ENCODE assay signal across 17 mouse cellular contexts in the genomic region with DNA sequence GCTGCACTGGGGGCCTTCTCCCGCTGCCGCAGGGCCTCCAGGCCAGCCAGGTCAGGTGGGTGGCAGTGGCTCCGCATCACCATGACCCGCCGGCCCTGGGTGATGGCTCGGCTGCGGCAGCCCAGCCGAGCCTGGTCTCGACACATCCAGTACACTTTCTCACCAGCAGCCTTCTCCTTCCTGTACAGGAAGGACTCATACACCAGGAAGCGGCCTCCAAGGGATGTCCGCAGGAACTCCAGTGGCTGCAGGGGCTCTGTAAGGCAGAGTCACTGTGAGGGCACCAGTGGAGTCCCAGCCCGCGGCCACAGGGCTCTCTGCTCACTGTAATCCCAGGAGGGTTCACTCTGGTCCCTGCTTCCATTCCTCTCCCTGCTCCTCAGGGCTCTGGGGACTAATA. TPM values are rescaled to one million over a fixed set of nuclear protein-coding genes. Genes with fewer than 3 reads are reported as not detected.
DNase-seq lines count a peak whose midpoint lies in the region; ATAC-seq and TF ChIP-seq lines count a peak whose summit lies in the region.
"Had no signal": no experiment of that assay in that cellular context is flagged by ENCODE, and none has a peak within 500 bp of the region (broad histone marks: within the 10 kb centered on the region; RNA-seq: fewer than 3 reads in every experiment).

No protein-coding gene starts in this region.

- H3K4me3 ChIP-seq in heart, embryonic 12.5 days: no peak overlapping the region
- no peak overlapping the region for H3K4me3 ChIP-seq in lung, postnatal 0 days (ENCODE audit: low read depth, low read length)
- no peak overlapping the region for H3K4me3 ChIP-seq in stomach, embryonic 14.5 days (ENCODE audit: low read depth, low read length)
- H3K4me3 ChIP-seq: embryonic facial prominence, embryonic 10.5 days; hindbrain, embryonic 12.5 days had no signal

- TF ChIP-seq EP300 in lung, postnatal 0 days (IDR thresholded peaks at IDR 0.05): no peak

- no peak overlapping the region for H3K4me2 ChIP-seq in heart, embryonic 12.5 days
- H3K4me2 ChIP-seq in lung, postnatal 0 days (replicated peaks; ENCODE audit: low read depth, low read length): no peak overlapping the region
- H3K4me2 ChIP-seq in stomach, embryonic 14.5 days (replicated peaks; ENCODE audit: low read depth, low read length): no peak overlapping the region
- H3K4me2 ChIP-seq: hindbrain, embryonic 12.5 days had no signal

- H3K27ac ChIP-seq in heart, embryonic 12.5 days (ENCODE audit: poor library complexity, severe bottlenecking): no peak overlapping the region
- peak overlapping the region; percentile 40 for H3K27ac ChIP-seq in lung, postnatal 0 days (ENCODE audit: low read length)
- H3K27ac ChIP-seq in stomach, embryonic 14.5 days (ENCODE audit: low read length): peak overlapping the region; percentile 39; the same call in 1 of the 2 replicates
- H3K27ac ChIP-seq: embryonic facial prominence, embryonic 10.5 days; hindbrain, embryonic 12.5 days had no signal

- H3K9me3 ChIP-seq in heart, embryonic 12.5 days (replicated peaks): no peaks in the 10 kb centered on the region
- H3K9me3 ChIP-seq in lung, postnatal 0 days (ENCODE audit: low read length): no peaks in the 10 kb centered on the region
- H3K9me3 ChIP-seq in stomach, embryonic 14.5 days (ENCODE audit: control insufficient read depth, low read depth, low read length): no peaks in the 10 kb centered on the region
- H3K9me3 ChIP-seq: hindbrain, embryonic 12.5 days had no signal

- ATAC-seq in heart, embryonic 12.5 days (ENCODE audit: insufficient number of reproducible peaks, low FRiP score): no peak
- ATAC-seq in lung, postnatal 0 days: peak; percentile 61
- ATAC-seq in stomach, embryonic 14.5 days (ENCODE audit: insufficient number of reproducible peaks, insufficient read depth, low FRiP score, low read depth): no peak
- ATAC-seq: intestine, postnatal 0 days had no signal

- H3K9ac ChIP-seq in heart, embryonic 12.5 days: no peak overlapping the region
- no peak overlapping the region for H3K9ac ChIP-seq in lung, postnatal 0 days (replicated peaks; ENCODE audit: low read depth)
- no peak overlapping the region for H3K9ac ChIP-seq in stomach, embryonic 14.5 days (replicated peaks; ENCODE audit: low read depth, low read length)
- H3K9ac ChIP-seq: hindbrain, embryonic 12.5 days had no signal

- 83% methylated on average over 13 of the region's 13 CpGs for WGBS in heart, embryonic 12.5 days
- WGBS in lung, postnatal 0 days: 85% methylated on average over 13 of the region's 13 CpGs
- WGBS in stomach, embryonic 14.5 days: 94% methylated on average over 13 of the region's 13 CpGs

- H3K36me3 ChIP-seq in heart, embryonic 12.5 days: peaks cover 93% of the 10 kb centered on the region
- H3K36me3 ChIP-seq in lung, postnatal 0 days (ENCODE audit: insufficient read depth, low read length): 0 out of 2 replicates have a peak, but pooled peaks cover 6% of the 10 kb centered on the region
- peaks cover 45% of the 10 kb centered on the region for H3K36me3 ChIP-seq in stomach, embryonic 14.5 days (ENCODE audit: control insufficient read depth, insufficient read depth, low read length)

- no peaks in the 10 kb centered on the region for H3K27me3 ChIP-seq in heart, embryonic 12.5 days (replicated peaks)
- no peaks in the 10 kb centered on the region for H3K27me3 ChIP-seq in lung, postnatal 0 days (replicated peaks; ENCODE audit: insufficient read depth, low read length)
- no peaks in the 10 kb centered on the region for H3K27me3 ChIP-seq in stomach, embryonic 14.5 days (ENCODE audit: control insufficient read depth, insufficient read depth, low read length)
- H3K27me3 ChIP-seq: hindbrain, embryonic 12.5 days had no signal

- peak; percentile 34 for DNase-seq in heart, adult 8-10 months (ENCODE audit: low spot score)
- peak; percentile 36 for DNase-seq in lung, postnatal 0 days (ENCODE audit: low spot score)
- DNase-seq in lung, adult 18-20 months: no peak
- DNase-seq in kidney, adult 9 months: peak; percentile 42
- DNase-seq in cerebellum, adult 9-10 months: no peak
- DNase-seq in thymus, postnatal 25 days: no peak
- DNase-seq: adrenal gland, postnatal 25 days; B cell, adult 2 months; cerebellum, postnatal 25 days; layer of hippocampus, postnatal 36 days; thymus, adult 18-20 months had no signal

- no peak for TF ChIP-seq CTCF in lung, postnatal 0 days (IDR thresholded peaks at IDR 0.05)

- no peaks in the 10 kb centered on the region for H3K4me1 ChIP-seq in heart, embryonic 12.5 days (replicated peaks)
- no peaks in the 10 kb centered on the region for H3K4me1 ChIP-seq in lung, postnatal 0 days (ENCODE audit: insufficient read depth, low read depth, low read length)
- no peaks in the 10 kb centered on the region for H3K4me1 ChIP-seq in stomach, embryonic 14.5 days (ENCODE audit: control insufficient read depth, insufficient read depth, low read length)
- H3K4me1 ChIP-seq: embryonic facial prominence, embryonic 10.5 days; hindbrain, embryonic 12.5 days had no signal

RNA-seq across cellular contexts. Expression of a gene that starts 10.1 kb away (rescaled TPM):
- total RNA-seq in heart, adult 8-10 months (2022): under 1 TPM in 1 of 4 experiments, not detected in 3; 0.26 TPM
- polyA plus RNA-seq in heart, embryonic 12.5 days (2016; fragmentation: Nextera tagmentation; extraction: Ambion mirVana): 0.17 and 0.33 TPM in 2 replicates
- 0.41 and 0.52 TPM in 2 replicates for polyA plus RNA-seq in lung, postnatal 0 days (2015; fragmentation: Nextera tagmentation; extraction: Ambion mirVana)
- 0.45 and 0.69 TPM in 2 replicates for polyA plus RNA-seq in stomach, embryonic 14.5 days (2014; fragmentation: Nextera tagmentation; extraction: Ambion mirVana)
- total RNA-seq: adrenal gland, postnatal 25 days; MEL had no signal

RNA-seq across cellular contexts. Expression of a gene that starts 15.0 kb away (rescaled TPM):
- total RNA-seq in heart, adult 8-10 months (2022): 10 to 100 TPM; 22.4 to 29.0 (median 26.4) TPM
- 10.3 and 11.2 TPM in 2 replicates for polyA plus RNA-seq in heart, embryonic 12.5 days (2016; fragmentation: Nextera tagmentation; extraction: Ambion mirVana)
- 45.2 and 47.7 TPM in 2 replicates for polyA plus RNA-seq in lung, postnatal 0 days (2015; fragmentation: Nextera tagmentation; extraction: Ambion mirVana)
- 24.7 and 25.2 TPM in 2 replicates for polyA plus RNA-seq in stomach, embryonic 14.5 days (2014; fragmentation: Nextera tagmentation; extraction: Ambion mirVana)

RNA-seq across cellular contexts. Expression of a gene that starts 15.7 kb away (rescaled TPM):
- total RNA-seq in heart, adult 8-10 months (2022): 10 to 100 TPM; 40.8 to 42.0 (median 40.9) TPM
- polyA plus RNA-seq in heart, embryonic 12.5 days (2016; fragmentation: Nextera tagmentation; extraction: Ambion mirVana): 64.1 and 67.5 TPM in 2 replicates
- polyA plus RNA-seq in lung, postnatal 0 days (2015; fragmentation: Nextera tagmentation; extraction: Ambion mirVana): 43.1 and 43.5 TPM in 2 replicates
- 54.3 and 57.3 TPM in 2 replicates for polyA plus RNA-seq in stomach, embryonic 14.5 days (2014; fragmentation: Nextera tagmentation; extraction: Ambion mirVana)

RNA-seq across cellular contexts. Expression of a gene that starts 29.6 kb away (rescaled TPM):
- total RNA-seq in heart, adult 8-10 months (2022): 1 to 10 TPM in 2 of 4 experiments, under 1 TPM in 2; 0.78 to 1.5 (median 1.1) TPM
- polyA plus RNA-seq in heart, embryonic 12.5 days (2016; fragmentation: Nextera tagmentation; extraction: Ambion mirVana): 32.4 and 32.7 TPM in 2 replicates
- 10.4 and 11.5 TPM in 2 replicates for polyA plus RNA-seq in lung, postnatal 0 days (2015; fragmentation: Nextera tagmentation; extraction: Ambion mirVana)
- polyA plus RNA-seq in stomach, embryonic 14.5 days (2014; fragmentation: Nextera tagmentation; extraction: Ambion mirVana): 54.8 and 55.9 TPM in 2 replicates

RNA-seq across cellular contexts. Expression of a gene that starts 30.2 kb away (rescaled TPM):
- 1 to 10 TPM in 1 of 4 experiments, under 1 TPM in 2, not detected in 1; 0.41 to 1.2 (median 0.87) TPM for total RNA-seq in heart, adult 8-10 months (2022)
- polyA plus RNA-seq in heart, embryonic 12.5 days (2016; fragmentation: Nextera tagmentation; extraction: Ambion mirVana): 6.9 and 7.3 TPM in 2 replicates
- 14.7 and 18.6 TPM in 2 replicates for polyA plus RNA-seq in lung, postnatal 0 days (2015; fragmentation: Nextera tagmentation; extraction: Ambion mirVana)
- polyA plus RNA-seq in stomach, embryonic 14.5 days (2014; fragmentation: Nextera tagmentation; extraction: Ambion mirVana): 29.0 and 31.0 TPM in 2 replicates

Comparison
In these comparisons a context has a peak if more than half of its experiments do, and no peak if none do; other contexts are left out.
1. DNase-seq: peak in heart, adult 8-10 months (single experiment), lung, postnatal 0 days (single experiment) and kidney, adult 9 months (single experiment); none in lung, adult 18-20 months (0 of 2), cerebellum, adult 9-10 months (single experiment) and thymus, postnatal 25 days (single experiment).